Mouse (Mus musculus): Measurements from ENCODE around the gene Spsb3. TPM values are rescaled to one million over a fixed set of nuclear protein-coding genes. Genes with fewer than 3 reads are reported as not detected.

The Spsb3 gene
- polyA plus RNA-seq, 2 experiments, result 39.4 to 49.6 TPM

DNA sequence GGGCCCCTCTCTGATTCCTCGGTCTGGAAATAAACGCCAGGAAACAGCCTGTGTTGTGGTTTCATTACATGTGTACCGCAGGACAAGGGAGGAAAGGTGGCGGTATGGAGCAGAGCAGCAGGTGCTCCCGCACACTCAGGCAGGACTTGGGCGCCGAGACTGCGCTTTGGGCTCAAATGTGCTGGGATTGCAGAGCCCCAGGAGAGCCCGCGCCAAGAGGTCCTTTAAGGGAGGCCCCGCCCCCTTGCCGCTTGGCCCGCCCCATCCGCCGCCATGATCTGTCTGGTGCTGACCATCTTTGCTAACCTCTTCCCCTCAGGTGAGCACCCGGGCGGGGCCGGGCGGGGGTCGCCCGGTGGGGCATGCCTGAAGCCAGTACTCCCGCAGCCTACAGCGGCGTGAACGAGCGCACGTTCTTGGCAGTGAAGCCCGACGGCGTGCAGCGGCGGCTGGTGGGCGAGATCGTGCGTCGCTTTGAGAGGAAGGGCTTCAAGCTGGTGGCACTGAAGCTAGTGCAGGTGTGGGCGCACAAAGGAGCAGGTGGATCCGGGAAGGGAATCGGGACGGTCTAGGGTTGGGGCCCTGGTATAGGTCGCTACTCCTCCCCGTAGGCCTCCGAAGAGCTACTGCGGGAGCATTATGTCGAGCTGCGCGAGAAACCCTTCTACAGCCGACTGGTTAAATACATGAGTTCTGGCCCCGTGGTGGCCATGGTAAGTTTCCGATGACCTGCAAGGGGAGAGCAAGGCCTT lies 10.0 kb downstream of the Spsb3 start, which contains the start of gene Nme3:
Nme3 (plus strand) TSS at position 260 of the 752 bp plus-strand sequence.
- ATAC-seq (ENCODE audit: low FRiP score, low read depth), result peak; percentile 46
- WGBS, result 5% methylated on average over 46 of the region's 50 CpGs

DNA sequence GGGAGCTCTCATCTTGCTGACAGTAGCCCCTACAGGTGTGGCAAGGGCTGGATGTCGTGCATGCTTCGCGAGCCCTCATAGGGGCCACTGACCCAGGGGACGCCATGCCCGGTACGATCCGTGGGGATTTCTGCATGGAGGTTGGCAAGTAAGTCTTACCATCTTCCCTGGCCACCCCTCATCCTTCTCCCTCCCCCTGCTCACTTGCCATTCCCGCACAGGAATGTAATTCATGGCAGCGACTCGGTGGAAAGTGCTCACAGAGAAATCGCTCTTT lies 10.5 kb downstream of the Spsb3 start:
- Histone ChIP-seq H3K36me3 (ENCODE audit: control insufficient read depth, insufficient read depth, low read length) (peaks cover 72% of the 10 kb centered on the region), H3K4me2 (replicated peaks; ENCODE audit: low read depth, low read length, severe bottlenecking) (peak overlapping the region; percentile 98), H3K4me3 (replicated peaks; ENCODE audit: low read length) (peak overlapping the region; percentile 70), H3K27ac (replicated peaks; ENCODE audit: low read depth, low read length) (no peak overlapping the region), H3K4me1 (ENCODE audit: control insufficient read depth, insufficient read depth, low read length) (peaks cover 22% of the 10 kb centered on the region), H3K9ac (ENCODE audit: low read depth, low read length, severe bottlenecking) (peak overlapping the region; percentile 68), H3K27me3 (ENCODE audit: control insufficient read depth, insufficient read depth, low read length) (no peaks in the 10 kb centered on the region), H3K9me3 (ENCODE audit: control insufficient read depth, low read length) (no peaks in the 10 kb centered on the region)
- DNase-seq (ENCODE audit: low spot score) (no peak), ATAC-seq (ENCODE audit: low FRiP score, low read depth) (no peak)
- no peak for TF ChIP-seq POLR2A (IDR thresholded peaks at IDR 0.05; ENCODE audit: borderline replicate concordance, extremely low read depth, insufficient read depth, insufficient read length)
- WGBS, result 47% methylated on average over 11 of the region's 11 CpGs

More for the DNA sequence above, 10.0 kb downstream of the Spsb3 start, which contains the start of gene Nme3:
- peak within 1 kb of the TSS; percentile 68 for H3K27ac ChIP-seq (replicated peaks; ENCODE audit: low read depth, low read length)
- H3K36me3 ChIP-seq (ENCODE audit: control insufficient read depth, insufficient read depth, low read length), result peaks cover 72% of the 10 kb centered on the region
- peak within 1 kb of the TSS; percentile 70 for H3K4me3 ChIP-seq (replicated peaks; ENCODE audit: low read length)
- peaks cover 22% of the 10 kb centered on the region for H3K4me1 ChIP-seq (ENCODE audit: control insufficient read depth, insufficient read depth, low read length)
- TF ChIP-seq POLR2A (IDR thresholded peaks at IDR 0.05; ENCODE audit: borderline replicate concordance, extremely low read depth, insufficient read depth, insufficient read length), result no peak
- H3K4me2 ChIP-seq (replicated peaks; ENCODE audit: low read depth, low read length, severe bottlenecking), result peak within 1 kb of the TSS; percentile 98
- H3K9ac ChIP-seq (ENCODE audit: low read depth, low read length, severe bottlenecking), result peak within 1 kb of the TSS; percentile 86
- H3K9me3 ChIP-seq (ENCODE audit: control insufficient read depth, low read length), result no peaks in the 10 kb centered on the region
- peak; percentile 63 for DNase-seq (ENCODE audit: low spot score)
- H3K27me3 ChIP-seq (ENCODE audit: control insufficient read depth, insufficient read depth, low read length), result no peaks in the 10 kb centered on the region

DNA sequence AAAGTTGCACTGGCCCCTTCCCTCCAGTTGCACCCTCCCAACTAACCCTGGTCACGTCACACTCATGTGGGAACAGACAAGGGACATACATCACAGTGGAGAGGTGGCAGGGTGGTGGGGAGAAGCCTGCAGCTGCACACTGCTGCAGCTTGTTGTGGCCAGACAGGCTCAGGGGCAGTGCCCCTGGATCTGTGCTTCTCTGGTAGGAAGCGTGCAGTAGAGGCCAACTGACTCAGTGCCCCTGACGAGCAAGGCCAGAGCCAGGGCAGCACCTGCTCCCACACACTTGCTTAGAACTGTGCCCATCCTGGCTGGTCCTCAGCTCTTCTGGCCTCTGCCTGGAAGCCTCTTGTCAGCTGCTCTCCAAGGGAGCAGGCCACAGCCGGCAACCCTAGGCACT lies 11.2 kb downstream of the Spsb3 start:
- H3K27ac ChIP-seq (replicated peaks; ENCODE audit: low read depth, low read length), result no peak overlapping the region
- peaks cover 22% of the 10 kb centered on the region for H3K4me1 ChIP-seq (ENCODE audit: control insufficient read depth, insufficient read depth, low read length)
- H3K9me3 ChIP-seq (ENCODE audit: control insufficient read depth, low read length), result no peaks in the 10 kb centered on the region
- H3K4me3 ChIP-seq (replicated peaks; ENCODE audit: low read length), result 0 out of 2 replicates have a peak overlapping the region, but pooled peaks have one; percentile 2
- 0 out of 2 replicates have a peak overlapping the region, but pooled peaks have one; percentile 98 for H3K4me2 ChIP-seq (replicated peaks; ENCODE audit: low read depth, low read length, severe bottlenecking)
- TF ChIP-seq POLR2A (IDR thresholded peaks at IDR 0.05; ENCODE audit: borderline replicate concordance, extremely low read depth, insufficient read depth, insufficient read length), result no peak
- no peaks in the 10 kb centered on the region for H3K27me3 ChIP-seq (ENCODE audit: control insufficient read depth, insufficient read depth, low read length)
- peaks cover 71% of the 10 kb centered on the region for H3K36me3 ChIP-seq (ENCODE audit: control insufficient read depth, insufficient read depth, low read length)
- DNase-seq (ENCODE audit: low spot score), result no peak
- WGBS, result 78% methylated on average over 4 of the region's 4 CpGs
- ATAC-seq (ENCODE audit: low FRiP score, low read depth), result no peak
- no peak overlapping the region for H3K9ac ChIP-seq (ENCODE audit: low read depth, low read length, severe bottlenecking)

DNA sequence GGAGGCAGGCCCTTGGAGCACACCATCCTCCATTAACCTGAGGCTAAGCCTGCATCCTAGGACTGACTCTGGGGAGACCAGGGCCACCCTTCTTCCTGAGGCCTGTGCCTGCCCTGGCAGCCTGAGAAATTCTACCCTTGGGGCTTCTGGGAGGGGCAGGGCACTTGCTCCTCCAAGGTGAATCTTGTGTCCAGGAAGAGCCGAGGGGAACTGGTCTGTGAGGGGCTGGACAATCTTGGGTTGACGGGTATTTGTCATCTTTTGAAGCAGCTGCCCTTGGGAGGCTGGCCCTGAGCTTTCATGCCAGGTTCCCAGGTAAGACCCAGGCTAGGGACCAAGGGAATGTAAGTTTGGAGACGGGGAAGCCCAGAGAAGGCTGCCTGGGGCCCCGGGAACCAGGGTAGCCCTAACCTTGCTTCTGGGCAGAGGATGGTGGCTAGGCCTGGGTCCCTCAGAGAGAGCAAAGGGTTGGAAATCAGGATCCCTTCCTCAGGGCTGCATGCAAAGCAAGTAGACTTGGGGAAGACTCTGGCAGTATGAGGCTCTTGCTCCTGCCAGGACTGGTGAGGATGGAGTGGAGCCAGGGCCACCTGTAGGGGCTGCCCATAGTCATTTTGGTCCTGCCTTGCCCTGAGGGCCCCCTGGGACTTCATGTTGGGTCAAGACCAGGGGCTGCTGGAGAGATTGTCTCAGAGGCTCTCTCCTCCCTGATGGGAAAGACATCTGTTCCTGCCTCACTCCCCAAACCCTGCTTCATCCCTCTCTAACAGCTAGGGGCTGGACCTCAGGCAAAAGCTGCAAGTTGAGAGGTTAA lies 11.8 kb downstream of the Spsb3 start:
- ATAC-seq (ENCODE audit: low FRiP score, low read depth) (no peak), DNase-seq (ENCODE audit: low spot score) (no peak)
- no peak overlapping the region for H3K27ac ChIP-seq (replicated peaks; ENCODE audit: low read depth, low read length)
- H3K27me3 ChIP-seq (ENCODE audit: control insufficient read depth, insufficient read depth, low read length), result no peaks in the 10 kb centered on the region
- H3K9ac ChIP-seq (ENCODE audit: low read depth, low read length, severe bottlenecking), result no peak overlapping the region
- WGBS, result 85% methylated on average over 4 of the region's 4 CpGs
- peaks cover 71% of the 10 kb centered on the region for H3K36me3 ChIP-seq (ENCODE audit: control insufficient read depth, insufficient read depth, low read length)
- H3K4me2 ChIP-seq (replicated peaks; ENCODE audit: low read depth, low read length, severe bottlenecking), result no peak overlapping the region
- H3K4me3 ChIP-seq (replicated peaks; ENCODE audit: low read length), result 0 out of 2 replicates have a peak overlapping the region, but pooled peaks have one; percentile 2
- peaks cover 22% of the 10 kb centered on the region for H3K4me1 ChIP-seq (ENCODE audit: control insufficient read depth, insufficient read depth, low read length)
- no peaks in the 10 kb centered on the region for H3K9me3 ChIP-seq (ENCODE audit: control insufficient read depth, low read length)
- no peak for TF ChIP-seq POLR2A (IDR thresholded peaks at IDR 0.05; ENCODE audit: borderline replicate concordance, extremely low read depth, insufficient read depth, insufficient read length)

DNA sequence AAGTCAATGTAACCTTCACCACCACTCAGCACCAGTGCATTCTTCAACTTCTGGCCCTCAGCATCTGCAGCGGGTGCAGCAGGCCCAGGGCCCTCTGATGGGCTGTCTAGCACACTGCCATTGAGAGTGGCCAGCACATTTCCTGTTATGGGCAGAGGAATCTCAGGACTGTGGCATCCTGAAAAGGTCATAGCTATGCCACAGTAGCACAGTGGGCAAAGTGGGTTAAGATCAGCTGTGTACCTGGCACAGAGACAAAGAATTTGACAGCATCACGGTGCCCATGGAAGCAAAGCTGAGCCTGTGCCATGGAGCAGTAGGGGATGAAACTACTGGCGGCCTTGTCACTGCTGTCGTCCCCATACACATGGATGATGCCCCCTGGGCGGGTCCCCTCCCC lies 12.7 kb downstream of the Spsb3 start:
- peaks cover 17% of the 10 kb centered on the region for H3K4me1 ChIP-seq (ENCODE audit: control insufficient read depth, insufficient read depth, low read length)
- H3K4me2 ChIP-seq (replicated peaks; ENCODE audit: low read depth, low read length, severe bottlenecking), result no peak overlapping the region
- ATAC-seq (ENCODE audit: low FRiP score, low read depth) (no peak), DNase-seq (ENCODE audit: low spot score) (no peak)
- WGBS, result 93% methylated on average over 5 of the region's 5 CpGs
- H3K27ac ChIP-seq (replicated peaks; ENCODE audit: low read depth, low read length), result no peak overlapping the region
- H3K27me3 ChIP-seq (ENCODE audit: control insufficient read depth, insufficient read depth, low read length), result no peaks in the 10 kb centered on the region
- no peak overlapping the region for H3K4me3 ChIP-seq (replicated peaks; ENCODE audit: low read length)
- no peak overlapping the region for H3K9ac ChIP-seq (ENCODE audit: low read depth, low read length, severe bottlenecking)
- peaks cover 74% of the 10 kb centered on the region for H3K36me3 ChIP-seq (ENCODE audit: control insufficient read depth, insufficient read depth, low read length)
- no peaks in the 10 kb centered on the region for H3K9me3 ChIP-seq (ENCODE audit: control insufficient read depth, low read length)
- TF ChIP-seq POLR2A (IDR thresholded peaks at IDR 0.05; ENCODE audit: borderline replicate concordance, extremely low read depth, insufficient read depth, insufficient read length), result no peak

All from limb, embryonic 14.5 days (tissue).